Mouse (Mus musculus): ENCODE data around the gene Gm10160.

The Gm10160 gene

DNA sequence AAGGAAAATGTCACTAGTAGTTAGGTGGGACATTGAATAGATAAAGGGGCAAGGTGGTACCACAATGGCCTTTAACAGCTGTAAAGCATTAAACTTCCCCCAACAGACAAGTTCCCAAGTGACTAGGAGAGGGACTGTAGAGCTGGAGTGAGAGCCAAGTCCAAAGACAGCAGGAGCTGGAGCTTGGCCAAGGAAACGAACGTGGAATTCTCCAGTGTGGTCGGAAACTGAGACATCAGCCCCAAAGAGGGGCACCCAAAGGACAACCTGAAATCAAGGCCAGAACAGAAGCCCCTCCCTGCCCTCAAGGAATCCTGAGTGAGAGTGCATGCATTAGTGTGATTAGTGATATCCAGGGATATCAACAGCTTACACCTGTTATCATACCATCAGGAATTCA is 30.2 kb downstream of the Gm10160 start:
- no peak for DNase-seq

DNA sequence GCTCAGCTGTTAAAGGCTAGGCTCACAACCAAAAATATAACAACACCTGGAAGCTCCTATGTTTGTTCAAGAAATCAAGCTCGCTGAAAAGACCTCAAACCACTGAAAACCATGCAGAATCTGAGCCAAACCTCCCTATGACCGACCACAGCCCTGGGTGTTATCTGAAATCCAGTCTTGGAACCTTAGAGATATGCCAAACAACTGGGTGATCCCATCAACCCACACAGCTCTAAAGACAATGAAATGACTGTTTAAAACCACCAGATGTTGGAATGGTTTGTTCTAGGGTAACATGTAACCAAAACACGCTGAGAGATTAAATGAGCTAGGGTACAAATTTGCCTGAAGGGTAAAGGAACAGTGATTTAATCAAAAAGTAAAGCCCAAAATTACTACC is 30.7 kb downstream of the Gm10160 start:
- no peak for DNase-seq

DNA sequence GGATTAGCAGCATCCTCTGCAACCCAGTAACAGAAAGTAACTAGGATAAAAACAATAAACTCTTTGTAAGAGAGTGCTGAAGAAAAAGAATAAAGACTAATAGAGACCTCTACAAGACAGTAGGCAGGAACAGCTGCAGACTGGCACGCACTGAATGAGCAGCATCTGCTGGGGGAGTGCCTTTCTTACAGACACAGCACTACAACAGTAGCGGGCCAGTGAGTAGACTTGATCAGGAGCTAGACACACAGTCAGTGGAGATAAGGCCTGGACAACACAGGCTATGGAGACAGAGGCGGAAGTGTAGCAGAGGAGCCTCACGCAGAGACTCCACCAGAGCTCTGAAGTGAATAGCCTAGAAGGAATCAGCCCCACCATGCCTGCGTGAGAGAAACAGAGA is 49.5 kb downstream of the Gm10160 start:
- no peak for DNase-seq
